ENCODE assay signal across 26 mouse cellular contexts in the genomic region with DNA sequence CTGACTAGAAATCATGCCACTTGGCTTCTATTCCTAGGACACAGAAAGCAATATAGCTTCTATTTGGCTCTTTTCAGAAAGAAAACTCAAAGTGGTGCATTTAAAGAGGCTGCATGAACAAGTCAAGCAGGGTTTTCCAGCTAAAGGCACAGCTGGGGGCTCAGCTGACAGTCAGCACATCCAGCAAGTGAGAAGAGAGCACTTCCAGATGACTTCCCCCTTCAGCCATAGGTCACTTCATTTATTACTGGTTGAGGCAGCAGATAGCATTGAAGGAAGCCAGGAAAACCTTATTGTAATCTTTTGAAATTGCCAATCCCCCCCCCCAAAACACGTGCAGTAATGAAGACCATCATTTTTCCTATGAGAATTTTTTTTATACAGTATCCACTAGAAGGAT.
"Had no signal": no experiment of that assay in that cellular context is flagged by ENCODE, and none has a peak within 500 bp of the region (broad histone marks: within the 10 kb centered on the region; RNA-seq: fewer than 3 reads in every experiment).

No protein-coding gene starts in this region.

- H3K4me1 ChIP-seq: heart, embryonic 13.5 days; heart, embryonic 15.5 days; hindbrain, embryonic 13.5 days; hindbrain, embryonic 15.5 days; kidney, embryonic 15.5 days; limb, embryonic 13.5 days; limb, embryonic 15.5 days had no signal

- ATAC-seq: forebrain, postnatal 0 days; hindbrain, postnatal 0 days; intestine, embryonic 16.5 days had no signal

- H3K27me3 ChIP-seq: heart, embryonic 13.5 days; heart, embryonic 15.5 days; hindbrain, embryonic 13.5 days; hindbrain, embryonic 15.5 days; kidney, embryonic 15.5 days; limb, embryonic 13.5 days; limb, embryonic 15.5 days had no signal

- H3K9ac ChIP-seq: forebrain, postnatal 0 days; heart, embryonic 13.5 days; heart, embryonic 15.5 days; hindbrain, embryonic 13.5 days; hindbrain, embryonic 15.5 days; kidney, embryonic 15.5 days; limb, embryonic 13.5 days; limb, embryonic 15.5 days had no signal

- H3K9me3 ChIP-seq: heart, embryonic 13.5 days; heart, embryonic 15.5 days; hindbrain, embryonic 13.5 days; hindbrain, embryonic 15.5 days; kidney, embryonic 15.5 days; limb, embryonic 13.5 days; limb, embryonic 15.5 days had no signal

- H3K4me3 ChIP-seq: heart, adult 2 months; heart, embryonic 13.5 days; heart, embryonic 15.5 days; hindbrain, embryonic 13.5 days; hindbrain, embryonic 15.5 days; kidney, embryonic 15.5 days; limb, embryonic 13.5 days; limb, embryonic 15.5 days had no signal

- DNase-seq: forebrain, postnatal 0 days; gastrocnemius, postnatal 14 days; gastrocnemius, postnatal 36 days; heart, adult 11 months; heart, adult 2 months; heart, postnatal 14 days; heart, postnatal 36 days; kidney, adult 11 months; kidney, adult 2 months; kidney, adult 9 months; kidney, postnatal 14 days; kidney, postnatal 36 days; layer of hippocampus, adult 9-11 months; layer of hippocampus, postnatal 36 days; left cerebral cortex, postnatal 4 days had no signal

- H3K36me3 ChIP-seq: heart, embryonic 13.5 days; heart, embryonic 15.5 days; hindbrain, embryonic 13.5 days; hindbrain, embryonic 15.5 days; kidney, embryonic 15.5 days; limb, embryonic 13.5 days; limb, embryonic 15.5 days had no signal

- H3K4me2 ChIP-seq: heart, embryonic 11.5 days; heart, embryonic 13.5 days; heart, embryonic 15.5 days; hindbrain, embryonic 13.5 days; hindbrain, embryonic 15.5 days; kidney, embryonic 15.5 days; limb, embryonic 13.5 days; limb, embryonic 15.5 days had no signal

- H3K27ac ChIP-seq: heart, adult 2 months; heart, embryonic 13.5 days; heart, embryonic 15.5 days; hindbrain, embryonic 13.5 days; hindbrain, embryonic 15.5 days; hindbrain, postnatal 0 days; kidney, embryonic 15.5 days; kidney, postnatal 0 days; limb, embryonic 13.5 days; limb, embryonic 15.5 days had no signal
